Mouse (Mus musculus): ENCODE results near the gene Zfp189. TPM values are rescaled to one million over a fixed set of nuclear protein-coding genes. Genes with fewer than 3 reads are reported as not detected.
"Not testable (repeated sequence)": the region's sequence is repeated elsewhere in the genome, so short reads cannot be mapped to it uniquely, and the experiment has no call there.

Zfp189 gene
- polyA plus RNA-seq, 1 experiment: not detected

- TF ChIP-seq TAL1 (IDR thresholded peaks at IDR 0.05; ENCODE audit: low read length): no peak
- TF ChIP-seq GATA1 (IDR thresholded peaks at IDR 0.05; ENCODE audit: low read length): no peak
- Histone ChIP-seq H3K27me3 (ENCODE audit: control insufficient read depth) (no peaks in the 10 kb centered on the region), H3K4me3 (replicated peaks) (no peak overlapping the region), H3K36me3 (ENCODE audit: control insufficient read depth) (no peaks in the 10 kb centered on the region), H3K9me3 (ENCODE audit: control insufficient read depth, low read length) (no peaks in the 10 kb centered on the region), H3K4me1 (ENCODE audit: control insufficient read depth) (no peaks in the 10 kb centered on the region)
These were observed 17.4 kb upstream of the Zfp189 start for GRCm38 (mm10) chr4:49503563-49503962.

DNA sequence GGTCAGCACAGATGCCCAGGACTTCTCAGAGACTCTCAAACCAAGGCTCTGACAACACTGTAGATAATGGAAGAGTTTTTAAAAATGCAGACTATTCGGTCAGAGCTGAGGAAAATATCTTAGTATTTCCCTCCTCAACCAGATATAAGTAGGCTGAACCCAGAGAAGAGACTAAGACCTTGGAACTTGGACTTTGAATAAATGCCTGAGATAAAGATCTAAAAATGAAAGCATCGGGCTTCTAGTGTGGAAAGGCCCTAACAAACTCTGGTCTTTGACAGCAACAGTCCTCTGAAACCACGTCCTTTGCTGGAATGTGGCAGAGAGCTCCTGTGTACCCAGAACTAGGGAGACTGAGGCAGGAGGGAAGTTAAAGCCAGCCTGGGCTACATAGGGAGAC, 14.6 kb upstream of the Zfp189 start, which contains the start of gene Baat:
Gene Baat, minus strand, starts transcription at position 172 of the 400 bp plus-strand sequence.
- TF ChIP-seq TAL1 (IDR thresholded peaks at IDR 0.05; ENCODE audit: low read length): no peak
- no peak for TF ChIP-seq GATA1 (IDR thresholded peaks at IDR 0.05; ENCODE audit: low read length)
- no peaks in the 10 kb centered on the region for H3K9me3 ChIP-seq (ENCODE audit: control insufficient read depth, low read length)

DNA sequence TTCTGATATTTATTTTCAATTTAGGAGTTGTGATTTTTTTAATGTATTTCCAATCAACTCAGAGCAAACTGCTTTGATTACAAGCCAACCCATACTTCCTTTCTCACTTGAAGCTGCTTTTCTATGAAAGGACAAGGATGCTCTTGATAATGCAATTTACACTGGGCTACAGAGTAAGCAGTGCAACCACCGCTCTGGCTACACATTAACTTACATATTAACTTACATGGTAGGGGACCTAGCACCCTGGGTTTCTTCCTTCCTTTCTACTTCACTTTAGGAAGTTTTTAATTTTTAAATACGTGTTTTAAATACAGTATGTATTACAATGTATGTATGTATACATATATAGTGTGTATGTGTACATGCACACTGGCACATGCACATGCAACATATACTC, 11.8 kb upstream of the Zfp189 start:
- Histone ChIP-seq H3K4me1 (ENCODE audit: control insufficient read depth) (no peaks in the 10 kb centered on the region), H3K4me3 (replicated peaks) (no peak overlapping the region), H3K27me3 (ENCODE audit: control insufficient read depth) (no peaks in the 10 kb centered on the region), H3K36me3 (ENCODE audit: control insufficient read depth) (peaks cover 25% of the 10 kb centered on the region), H3K9me3 (ENCODE audit: control insufficient read depth, low read length) (no peaks in the 10 kb centered on the region)
- no peak for TF ChIP-seq TAL1 (IDR thresholded peaks at IDR 0.05; ENCODE audit: low read length)
- no peak for TF ChIP-seq GATA1 (IDR thresholded peaks at IDR 0.05; ENCODE audit: low read length)

More for the DNA sequence above, 14.6 kb upstream of the Zfp189 start, which contains the start of gene Baat:
- H3K4me1 ChIP-seq (ENCODE audit: control insufficient read depth): no peaks in the 10 kb centered on the region
- H3K36me3 ChIP-seq (ENCODE audit: control insufficient read depth): peaks cover under 1% of the 10 kb centered on the region
- H3K27me3 ChIP-seq (ENCODE audit: control insufficient read depth): no peaks in the 10 kb centered on the region
- no peak within 1 kb of the TSS for H3K4me3 ChIP-seq (replicated peaks)

DNA sequence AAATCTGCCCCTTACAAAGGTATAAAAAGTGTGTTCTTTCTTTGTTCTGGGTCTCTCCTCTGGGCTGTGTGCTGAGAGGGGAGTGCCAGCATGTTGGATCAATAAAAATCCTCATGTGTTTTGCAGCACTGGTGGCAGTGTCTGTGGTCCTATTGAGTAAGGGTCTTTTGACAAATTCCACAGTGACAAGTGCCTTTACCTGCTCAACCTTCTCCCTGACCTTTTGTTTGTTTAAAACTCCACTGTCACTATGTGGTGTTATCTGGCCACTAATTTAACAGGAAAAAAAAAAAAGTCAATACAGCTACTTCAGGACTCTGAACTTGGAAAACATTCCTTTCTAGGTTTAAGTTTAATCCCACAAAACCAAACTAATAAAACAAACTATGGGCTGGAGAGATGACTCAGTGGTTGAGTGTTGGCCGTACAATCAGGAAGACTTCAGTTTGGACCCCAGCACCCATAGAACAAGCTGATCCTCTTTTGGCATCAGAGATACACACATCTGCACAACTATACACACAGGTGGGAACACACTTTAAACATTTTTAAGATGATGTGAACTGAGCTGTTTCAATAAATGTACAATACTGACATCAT, 10.6 kb upstream of the Zfp189 start:
- H3K9me3 ChIP-seq (ENCODE audit: control insufficient read depth, low read length); H3K4me3 ChIP-seq (replicated peaks); H3K27me3 ChIP-seq (ENCODE audit: control insufficient read depth); H3K4me1 ChIP-seq (ENCODE audit: control insufficient read depth): not testable (repeated sequence)
- H3K36me3 ChIP-seq (ENCODE audit: control insufficient read depth): peaks cover 35% of the 10 kb centered on the region

DNA sequence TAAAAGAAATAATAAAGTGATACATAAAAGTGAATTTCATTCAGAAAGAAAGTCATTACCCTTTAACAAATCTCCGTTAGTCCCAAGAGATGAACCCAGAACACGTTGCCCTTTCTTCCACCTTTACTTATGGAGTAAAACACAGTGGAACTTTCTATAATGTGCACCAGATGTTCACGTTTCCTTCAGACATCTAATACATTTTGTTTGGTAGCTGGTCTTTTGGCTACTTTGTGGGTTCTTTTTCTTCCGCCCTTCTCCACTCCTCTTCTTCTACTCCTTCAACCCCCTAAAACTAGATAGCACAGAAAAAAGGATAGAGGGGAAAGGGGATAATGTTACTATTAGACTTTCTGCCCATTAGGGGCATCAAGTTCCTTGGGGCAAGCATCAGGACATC, 8.3 kb upstream of the Zfp189 start:
- Histone ChIP-seq H3K4me3 (replicated peaks) (no peak overlapping the region), H3K9me3 (ENCODE audit: control insufficient read depth, low read length) (no peaks in the 10 kb centered on the region), H3K4me1 (ENCODE audit: control insufficient read depth) (peaks cover 7% of the 10 kb centered on the region), H3K36me3 (ENCODE audit: control insufficient read depth) (peaks cover 44% of the 10 kb centered on the region), H3K27me3 (ENCODE audit: control insufficient read depth) (no peaks in the 10 kb centered on the region)
- TF ChIP-seq TAL1 (IDR thresholded peaks at IDR 0.05; ENCODE audit: low read length) (no peak), GATA1 (IDR thresholded peaks at IDR 0.05; ENCODE audit: low read length) (no peak)

DNA sequence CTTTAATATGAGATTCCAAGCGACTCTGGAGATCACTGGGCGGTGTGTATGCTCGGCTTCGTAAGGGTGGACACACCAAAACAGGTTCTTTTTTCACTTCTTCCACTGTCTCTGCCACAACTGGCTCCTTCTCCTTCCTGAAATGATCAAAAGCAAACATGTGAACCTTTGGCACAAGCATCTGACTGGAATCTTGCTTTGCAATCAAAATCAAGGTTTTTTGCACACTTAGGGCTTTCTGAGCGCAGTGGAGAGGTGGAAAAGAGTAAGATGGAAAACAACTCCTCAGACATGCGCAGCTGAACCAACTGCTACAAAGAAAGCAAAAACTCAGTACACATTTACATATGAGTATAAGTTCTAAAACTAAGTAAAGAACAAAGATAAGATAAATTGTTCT, 6.5 kb upstream of the Zfp189 start:
- Histone ChIP-seq H3K4me1 (ENCODE audit: control insufficient read depth) (peaks cover 19% of the 10 kb centered on the region), H3K36me3 (ENCODE audit: control insufficient read depth) (peaks cover 56% of the 10 kb centered on the region), H3K9me3 (ENCODE audit: control insufficient read depth, low read length) (no peaks in the 10 kb centered on the region), H3K4me3 (replicated peaks) (no peak overlapping the region), H3K27me3 (ENCODE audit: control insufficient read depth) (no peaks in the 10 kb centered on the region)
- no peak for TF ChIP-seq TAL1 (IDR thresholded peaks at IDR 0.05; ENCODE audit: low read length)
- no peak for TF ChIP-seq GATA1 (IDR thresholded peaks at IDR 0.05; ENCODE audit: low read length)

- peaks cover 31% of the 10 kb centered on the region for H3K36me3 ChIP-seq (ENCODE audit: control insufficient read depth)
These were observed 1.5 kb upstream of the Zfp189 start for GRCm38 (mm10) chr4:49519476-49519875.

DNA sequence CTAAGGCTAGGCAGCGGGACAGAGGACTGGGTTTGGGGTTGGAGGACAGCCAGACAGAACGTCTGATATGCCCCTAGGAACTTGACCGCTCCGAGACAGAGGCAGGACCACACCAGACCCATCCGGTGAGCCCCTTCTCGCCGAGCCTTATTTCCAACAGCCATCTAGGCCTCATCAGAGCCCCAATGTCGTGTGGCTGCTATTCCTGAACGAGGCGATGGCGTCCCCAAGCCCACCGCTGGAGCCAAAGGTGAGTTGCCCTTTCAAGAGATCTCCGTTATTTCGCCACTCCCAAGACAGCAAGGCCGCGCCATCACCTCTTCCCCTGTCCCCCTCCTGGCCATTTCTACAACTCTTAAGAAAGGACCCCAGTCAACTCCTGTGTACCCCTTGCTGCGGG, 370 bp downstream of the Zfp189 start:
- H3K4me3 ChIP-seq (replicated peaks): peak overlapping the region; percentile 66
- H3K9me3 ChIP-seq (ENCODE audit: control insufficient read depth, low read length): no peaks in the 10 kb centered on the region
- no peak for TF ChIP-seq GATA1 (IDR thresholded peaks at IDR 0.05; ENCODE audit: low read length)
- H3K27me3 ChIP-seq (ENCODE audit: control insufficient read depth): no peaks in the 10 kb centered on the region
- peaks cover 36% of the 10 kb centered on the region for H3K4me1 ChIP-seq (ENCODE audit: control insufficient read depth)
- H3K36me3 ChIP-seq (ENCODE audit: control insufficient read depth): peaks cover 23% of the 10 kb centered on the region

More at GRCm38 (mm10) chr4:49519476-49519875, 1.5 kb upstream of the Zfp189 start:
- H3K4me1 ChIP-seq (ENCODE audit: control insufficient read depth): peaks cover 36% of the 10 kb centered on the region
- no peaks in the 10 kb centered on the region for H3K27me3 ChIP-seq (ENCODE audit: control insufficient read depth)
- H3K4me3 ChIP-seq (replicated peaks): peak overlapping the region; percentile 66
- no peaks in the 10 kb centered on the region for H3K9me3 ChIP-seq (ENCODE audit: control insufficient read depth, low read length)
- TF ChIP-seq TAL1 (IDR thresholded peaks at IDR 0.05; ENCODE audit: low read length) (no peak), GATA1 (IDR thresholded peaks at IDR 0.05; ENCODE audit: low read length) (no peak)

GRCm38 (mm10) chr4:49522576-49522975, 1.6 kb downstream of the Zfp189 start:
- H3K9me3 ChIP-seq (ENCODE audit: control insufficient read depth, low read length): no peaks in the 10 kb centered on the region
- TF ChIP-seq GATA1 (IDR thresholded peaks at IDR 0.05; ENCODE audit: low read length) (no peak), TAL1 (IDR thresholded peaks at IDR 0.05; ENCODE audit: low read length) (no peak)
- no peak overlapping the region for H3K4me3 ChIP-seq (replicated peaks)

GRCm38 (mm10) chr4:49535036-49535435, 14.1 kb downstream of the Zfp189 start:
- TF ChIP-seq GATA1 (IDR thresholded peaks at IDR 0.05; ENCODE audit: low read length) (no peak), TAL1 (IDR thresholded peaks at IDR 0.05; ENCODE audit: low read length) (no peak)
- no peaks in the 10 kb centered on the region for H3K27me3 ChIP-seq (ENCODE audit: control insufficient read depth)
- peaks cover 4% of the 10 kb centered on the region for H3K9me3 ChIP-seq (ENCODE audit: control insufficient read depth, low read length)
- H3K4me3 ChIP-seq (replicated peaks): no peak overlapping the region
- H3K36me3 ChIP-seq (ENCODE audit: control insufficient read depth): peaks cover 7% of the 10 kb centered on the region
- no peaks in the 10 kb centered on the region for H3K4me1 ChIP-seq (ENCODE audit: control insufficient read depth)

More at GRCm38 (mm10) chr4:49522576-49522975, 1.6 kb downstream of the Zfp189 start:
- H3K36me3 ChIP-seq (ENCODE audit: control insufficient read depth): peaks cover 16% of the 10 kb centered on the region
- peaks cover 30% of the 10 kb centered on the region for H3K4me1 ChIP-seq (ENCODE audit: control insufficient read depth)
- no peaks in the 10 kb centered on the region for H3K27me3 ChIP-seq (ENCODE audit: control insufficient read depth)

Measured in erythroblast, embryonic 14.5 days (primary cell).